Mouse (Mus musculus): ENCODE measurements around the gene Hist1h1d.

The Hist1h1d gene

GRCm38 (mm10) chr13:23552962-23553361 is at the start of gene Hist1h1d:
Gene Hist1h1d (plus strand): TSS chr13:23553262.
- H3K4me3 ChIP-seq (replicated peaks; ENCODE audit: low read length), result peak within 1 kb of the TSS; percentile 75
- peaks cover 30% of the 10 kb centered on the region for H3K4me1 ChIP-seq (replicated peaks; ENCODE audit: low read depth, low read length)
- H3K27me3 ChIP-seq (ENCODE audit: insufficient read depth, low read length), result no peaks in the 10 kb centered on the region
- no peaks in the 10 kb centered on the region for H3K9me3 ChIP-seq (ENCODE audit: low read length)
- no peak for TF ChIP-seq POU5F1 (IDR thresholded peaks at IDR 0.05; ENCODE audit: borderline replicate concordance, low read length)
- no peak for TF ChIP-seq NANOG (IDR thresholded peaks at IDR 0.05; ENCODE audit: borderline replicate concordance, low read length)
- TF ChIP-seq CTCF (conservative IDR thresholded peaks at IDR 0.05; ENCODE audit: low read length), result no peak
- no peaks in the 10 kb centered on the region for H3K36me3 ChIP-seq (ENCODE audit: insufficient read depth, low read length)

- Histone ChIP-seq H3K4me1 (replicated peaks; ENCODE audit: low read depth, low read length) (peaks cover 69% of the 10 kb centered on the region), H3K9me3 (ENCODE audit: low read length) (no peaks in the 10 kb centered on the region), H3K4me3 (replicated peaks; ENCODE audit: low read length) (peak overlapping the region; percentile 51), H3K36me3 (ENCODE audit: insufficient read depth, low read length) (no peaks in the 10 kb centered on the region), H3K27me3 (ENCODE audit: insufficient read depth, low read length) (no peaks in the 10 kb centered on the region)
- TF ChIP-seq CTCF (conservative IDR thresholded peaks at IDR 0.05; ENCODE audit: low read length) (no peak), POU5F1 (IDR thresholded peaks at IDR 0.05; ENCODE audit: borderline replicate concordance, low read length) (no peak), NANOG (IDR thresholded peaks at IDR 0.05; ENCODE audit: borderline replicate concordance, low read length) (no peak)
Observed at GRCm38 (mm10) chr13:23503797-23504196, 49.3 kb upstream of the Hist1h1d start.

- peak overlapping the region; percentile 80 for H3K4me3 ChIP-seq (replicated peaks; ENCODE audit: low read length)
- no peak for TF ChIP-seq CTCF (conservative IDR thresholded peaks at IDR 0.05; ENCODE audit: low read length)
- TF ChIP-seq POU5F1 (IDR thresholded peaks at IDR 0.05; ENCODE audit: borderline replicate concordance, low read length), result no peak
- no peak for TF ChIP-seq NANOG (IDR thresholded peaks at IDR 0.05; ENCODE audit: borderline replicate concordance, low read length)
Observed at GRCm38 (mm10) chr13:23505662-23506345, 47.3 kb upstream of the Hist1h1d start.

GRCm38 (mm10) chr13:23506351-23506750 is 46.7 kb upstream of the Hist1h1d start:
- Histone ChIP-seq H3K4me1 (replicated peaks; ENCODE audit: low read depth, low read length) (peaks cover 68% of the 10 kb centered on the region), H3K9me3 (ENCODE audit: low read length) (no peaks in the 10 kb centered on the region), H3K36me3 (ENCODE audit: insufficient read depth, low read length) (no peaks in the 10 kb centered on the region), H3K4me3 (replicated peaks; ENCODE audit: low read length) (peak overlapping the region; percentile 80), H3K27me3 (ENCODE audit: insufficient read depth, low read length) (no peaks in the 10 kb centered on the region)
- no peak for TF ChIP-seq NANOG (IDR thresholded peaks at IDR 0.05; ENCODE audit: borderline replicate concordance, low read length)
- TF ChIP-seq CTCF (conservative IDR thresholded peaks at IDR 0.05; ENCODE audit: low read length), result no peak
- TF ChIP-seq POU5F1 (IDR thresholded peaks at IDR 0.05; ENCODE audit: borderline replicate concordance, low read length), result no peak

More at GRCm38 (mm10) chr13:23505662-23506345, 47.3 kb upstream of the Hist1h1d start:
- H3K36me3 ChIP-seq (ENCODE audit: insufficient read depth, low read length), result no peaks in the 10 kb centered on the region
- no peaks in the 10 kb centered on the region for H3K9me3 ChIP-seq (ENCODE audit: low read length)
- peaks cover 69% of the 10 kb centered on the region for H3K4me1 ChIP-seq (replicated peaks; ENCODE audit: low read depth, low read length)
- H3K27me3 ChIP-seq (ENCODE audit: insufficient read depth, low read length), result no peaks in the 10 kb centered on the region

GRCm38 (mm10) chr13:23506819-23507515 is 46.1 kb upstream of the Hist1h1d start:
- TF ChIP-seq CTCF (conservative IDR thresholded peaks at IDR 0.05; ENCODE audit: low read length) (no peak), NANOG (IDR thresholded peaks at IDR 0.05; ENCODE audit: borderline replicate concordance, low read length) (no peak)

GRCm38 (mm10) chr13:23510127-23510526 is 42.9 kb upstream of the Hist1h1d start:
- Histone ChIP-seq H3K9me3 (ENCODE audit: low read length) (no peaks in the 10 kb centered on the region), H3K27me3 (ENCODE audit: insufficient read depth, low read length) (no peaks in the 10 kb centered on the region), H3K4me1 (replicated peaks; ENCODE audit: low read depth, low read length) (peaks cover 74% of the 10 kb centered on the region), H3K4me3 (replicated peaks; ENCODE audit: low read length) (no peak overlapping the region), H3K36me3 (ENCODE audit: insufficient read depth, low read length) (no peaks in the 10 kb centered on the region)
- TF ChIP-seq POU5F1 (IDR thresholded peaks at IDR 0.05; ENCODE audit: borderline replicate concordance, low read length) (no peak), CTCF (conservative IDR thresholded peaks at IDR 0.05; ENCODE audit: low read length) (no peak), NANOG (IDR thresholded peaks at IDR 0.05; ENCODE audit: borderline replicate concordance, low read length) (no peak)

More at GRCm38 (mm10) chr13:23506819-23507515, 46.1 kb upstream of the Hist1h1d start:
- H3K4me1 ChIP-seq (replicated peaks; ENCODE audit: low read depth, low read length), result peaks cover 67% of the 10 kb centered on the region
- H3K9me3 ChIP-seq (ENCODE audit: low read length), result no peaks in the 10 kb centered on the region
- H3K27me3 ChIP-seq (ENCODE audit: insufficient read depth, low read length), result no peaks in the 10 kb centered on the region
- peak overlapping the region; percentile 80 for H3K4me3 ChIP-seq (replicated peaks; ENCODE audit: low read length)
- H3K36me3 ChIP-seq (ENCODE audit: insufficient read depth, low read length), result no peaks in the 10 kb centered on the region

- no peaks in the 10 kb centered on the region for H3K36me3 ChIP-seq (ENCODE audit: insufficient read depth, low read length)
- no peaks in the 10 kb centered on the region for H3K9me3 ChIP-seq (ENCODE audit: low read length)
Observed at GRCm38 (mm10) chr13:23513517-23513916, 39.5 kb upstream of the Hist1h1d start.

GRCm38 (mm10) chr13:23515281-23515680 is 37.8 kb upstream of the Hist1h1d start:
- TF ChIP-seq POU5F1 (IDR thresholded peaks at IDR 0.05; ENCODE audit: borderline replicate concordance, low read length) (no peak), NANOG (IDR thresholded peaks at IDR 0.05; ENCODE audit: borderline replicate concordance, low read length) (no peak), CTCF (conservative IDR thresholded peaks at IDR 0.05; ENCODE audit: low read length) (no peak)
- no peaks in the 10 kb centered on the region for H3K27me3 ChIP-seq (ENCODE audit: insufficient read depth, low read length)
- no peaks in the 10 kb centered on the region for H3K9me3 ChIP-seq (ENCODE audit: low read length)
- peaks cover 64% of the 10 kb centered on the region for H3K4me1 ChIP-seq (replicated peaks; ENCODE audit: low read depth, low read length)
- H3K4me3 ChIP-seq (replicated peaks; ENCODE audit: low read length), result no peak overlapping the region
- no peaks in the 10 kb centered on the region for H3K36me3 ChIP-seq (ENCODE audit: insufficient read depth, low read length)

More at GRCm38 (mm10) chr13:23513517-23513916, 39.5 kb upstream of the Hist1h1d start:
- Histone ChIP-seq H3K4me1 (replicated peaks; ENCODE audit: low read depth, low read length) (peaks cover 64% of the 10 kb centered on the region), H3K27me3 (ENCODE audit: insufficient read depth, low read length) (no peaks in the 10 kb centered on the region), H3K4me3 (replicated peaks; ENCODE audit: low read length) (no peak overlapping the region)
- TF ChIP-seq NANOG (IDR thresholded peaks at IDR 0.05; ENCODE audit: borderline replicate concordance, low read length) (no peak), CTCF (conservative IDR thresholded peaks at IDR 0.05; ENCODE audit: low read length) (no peak), POU5F1 (IDR thresholded peaks at IDR 0.05; ENCODE audit: borderline replicate concordance, low read length) (no peak)

Measured in E14TG2a.4 (cell line).